Mouse (Mus musculus) stomach, postnatal 0 days (tissue): ENCODE measurements at regions not wholly inside any gene's neighbourhood (a gene's known extent, or its start where the extent isn't known, plus 50 kb on each side); places are given as distances from the start of the nearest gene placed in this dataset.

ENCODE experiments used
- CTCF ChIP-seq: IDR thresholded peaks from 2 replicates; pipeline ENCODE4 v1.5.1; 2016; ENCODE audit warnings: antibody characterized with exemption, low read depth, mild to moderate bottlenecking, moderate library complexity
- EP300 ChIP-seq: optimal IDR thresholded peaks from 2 replicates; pipeline ENCODE3; 2016; ENCODE audit warnings: antibody characterized with exemption

DNA sequence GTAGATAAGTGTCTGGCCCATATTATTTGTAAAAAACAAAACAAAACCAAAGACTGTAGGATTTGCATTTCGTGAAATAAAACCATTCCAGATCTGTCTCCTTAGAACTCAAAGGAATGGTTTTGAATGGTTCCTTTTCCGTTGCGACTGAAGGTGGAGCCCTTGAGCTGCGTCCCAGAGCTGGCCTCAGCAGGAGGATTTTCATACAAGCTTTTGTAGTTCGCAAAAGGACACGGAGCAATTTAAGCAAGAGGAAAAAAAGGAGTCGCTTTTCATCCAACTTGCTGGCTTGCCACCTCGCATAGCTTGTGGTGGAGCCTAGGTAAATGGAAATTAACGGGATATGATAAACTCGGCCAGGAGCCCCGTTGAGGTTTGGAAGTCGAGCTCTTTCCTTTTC, 172.1 kb upstream of the Ccng1 start:
- TF ChIP-seq EP300 (no peak), CTCF (peak; percentile 86)
